Mouse (Mus musculus): ENCODE data around the gene Gm37419.

Gene Gm37419

GRCm38 (mm10) chr16:23980201-23980870 lies 7.9 kb upstream of the Gm37419 start:
- DNase-seq: no peak

DNA sequence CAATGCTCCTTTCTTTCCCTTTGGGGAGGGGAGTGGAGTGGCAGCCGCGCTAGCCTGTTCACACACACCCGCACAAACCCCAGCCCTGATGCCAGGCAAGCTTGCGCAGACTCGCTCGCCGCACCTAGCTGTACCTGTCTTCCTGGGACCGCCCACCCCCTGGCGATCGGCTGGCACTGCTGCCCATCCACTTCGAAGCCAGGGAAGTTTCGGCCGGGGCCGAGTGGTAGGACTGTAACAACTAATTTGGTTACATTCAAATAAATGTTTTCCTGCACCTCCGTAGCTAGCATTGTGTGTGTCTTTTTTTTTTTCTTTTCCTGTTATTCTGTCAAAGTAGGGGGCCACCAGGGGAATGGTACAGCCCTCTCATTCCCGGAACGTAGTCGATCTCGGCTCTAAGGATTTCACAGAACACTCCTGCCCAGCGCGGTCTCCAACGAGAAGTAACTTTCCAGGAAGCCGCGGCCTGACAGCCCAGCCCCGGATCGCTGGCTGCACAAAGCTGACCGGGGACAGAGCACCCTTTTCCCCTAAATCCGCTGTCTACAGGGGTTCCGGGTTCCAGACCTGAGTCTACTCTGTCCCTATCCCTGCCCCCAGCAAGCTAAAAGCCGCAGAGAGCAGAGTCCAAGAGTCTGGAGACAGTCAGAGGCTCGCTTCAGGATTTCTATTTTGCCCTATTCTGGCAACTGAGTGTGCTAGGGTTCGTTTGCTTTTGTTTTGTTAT lies 7.1 kb upstream of the Gm37419 start:
- no peak for DNase-seq

DNA sequence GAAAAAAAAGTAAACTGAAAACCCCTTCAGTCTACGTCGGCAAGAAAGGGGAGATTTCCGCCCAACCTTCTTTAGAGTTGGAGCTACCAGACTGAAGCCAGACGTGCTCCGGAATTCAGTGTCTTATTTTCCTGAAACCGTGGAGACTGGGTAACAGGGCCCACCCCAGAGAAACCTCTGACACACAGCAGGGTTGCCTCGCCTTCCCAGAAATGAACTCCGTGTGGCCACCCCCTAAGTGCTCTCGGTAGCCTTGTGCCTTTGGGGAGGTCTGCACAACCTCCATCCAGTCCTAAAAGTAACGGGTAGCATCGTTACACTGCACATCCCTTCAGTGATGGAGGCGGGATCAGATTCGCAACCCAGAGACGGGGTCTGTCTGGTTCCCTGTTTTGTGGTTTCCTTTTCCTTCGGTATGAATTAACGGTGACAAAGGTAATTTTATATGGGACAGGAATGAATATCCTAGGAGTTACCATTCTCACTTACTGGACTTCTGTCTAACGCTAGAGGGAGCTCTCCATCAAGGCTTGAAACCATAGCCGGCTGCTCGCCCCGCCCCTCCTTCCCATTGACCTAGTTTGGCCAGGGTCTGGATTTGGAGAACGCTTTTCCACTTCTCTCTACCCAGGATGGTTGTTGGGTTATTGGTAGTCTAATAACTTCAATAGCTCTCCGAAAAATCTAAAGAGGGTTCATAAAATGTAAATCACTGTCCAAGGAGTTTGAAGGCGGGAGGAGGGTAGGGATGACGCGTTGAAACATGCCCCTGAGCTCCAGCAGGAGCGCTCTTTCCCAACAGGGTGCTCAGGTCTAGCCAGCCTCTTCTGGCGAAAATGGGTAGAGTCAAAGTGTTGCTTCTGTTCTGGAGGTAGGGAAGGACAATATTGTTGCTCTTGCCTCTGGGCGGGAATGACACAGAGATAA lies 6.1 kb upstream of the Gm37419 start:
- DNase-seq: peak; percentile 49 to 62

DNA sequence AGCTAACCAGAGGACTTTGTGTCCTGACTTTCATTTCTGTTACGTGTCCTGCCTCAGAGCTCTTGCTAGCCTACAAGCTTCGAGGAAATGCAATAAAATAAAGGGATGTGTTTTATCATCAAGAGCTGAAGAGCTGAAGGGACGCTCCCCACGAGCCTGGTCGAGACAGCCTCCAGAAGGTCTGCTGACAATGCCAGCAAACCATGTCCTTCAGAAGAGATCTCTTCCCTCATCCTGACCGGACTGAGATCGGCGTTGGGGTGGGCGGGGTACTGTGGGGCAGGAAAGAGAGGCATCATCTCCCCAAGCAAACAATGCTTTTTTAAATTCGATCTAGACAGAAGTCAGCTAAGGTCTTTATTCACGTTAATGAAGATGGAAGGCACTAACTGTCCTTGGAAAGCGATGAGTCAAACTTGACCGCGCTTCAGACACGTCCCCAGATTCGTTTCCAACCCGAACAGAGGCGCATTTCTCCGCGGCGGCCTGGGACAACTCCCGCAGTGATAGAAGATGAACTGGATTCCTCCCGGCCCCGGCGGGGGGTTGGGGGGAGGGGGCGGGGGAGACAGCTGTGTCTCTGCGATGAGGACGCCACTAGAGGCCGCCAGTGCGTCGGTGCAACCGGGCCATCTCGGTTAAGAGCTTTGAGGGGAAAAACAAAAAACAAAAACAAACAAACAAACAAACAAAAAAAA lies 5.2 kb upstream of the Gm37419 start:
- DNase-seq: peak; percentile 65 to 67

DNA sequence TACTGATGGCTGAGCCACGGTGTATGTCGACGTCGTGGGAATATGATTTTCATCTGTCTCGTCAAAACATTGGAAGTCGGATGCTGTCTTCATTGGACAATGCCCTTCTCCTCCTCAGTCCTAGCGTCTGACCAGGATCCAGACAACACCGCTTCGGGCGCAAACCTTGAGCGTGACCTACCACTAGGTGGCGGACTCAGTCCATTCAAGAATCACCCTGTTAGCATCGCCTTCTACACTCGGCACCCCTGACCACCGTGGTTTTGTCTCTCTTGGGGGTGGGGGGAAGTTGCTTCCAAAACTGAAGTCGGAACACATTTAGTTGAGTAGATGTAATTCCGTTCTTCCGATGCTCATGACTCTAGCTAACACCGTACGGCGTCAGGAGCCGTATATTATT lies 4.1 kb upstream of the Gm37419 start:
- DNase-seq: peak; percentile 73 to 83

GRCm38 (mm10) chr16:23984760-23985466 lies 3.4 kb upstream of the Gm37419 start:
- DNase-seq: peak; percentile 50 to 70

DNA sequence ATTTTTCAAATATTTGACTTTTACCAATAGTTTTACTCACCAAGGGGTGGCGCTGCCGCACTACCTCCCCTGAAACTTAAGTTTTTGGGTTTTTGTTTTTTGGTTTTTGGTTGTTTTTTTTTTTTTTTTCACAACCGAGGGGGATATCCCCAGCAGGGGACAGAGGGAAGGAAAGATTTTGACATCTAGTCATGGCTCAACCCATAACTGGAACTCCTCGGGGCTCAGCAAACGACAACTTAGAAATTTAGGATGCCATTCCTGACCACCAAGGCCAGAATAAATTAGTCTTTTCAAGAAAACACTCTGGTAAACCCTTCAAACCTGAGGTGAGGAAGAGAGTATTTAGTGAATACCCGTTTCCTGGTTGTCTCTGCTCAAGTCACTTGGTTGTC lies 2.8 kb upstream of the Gm37419 start:
- no peak for DNase-seq

DNA sequence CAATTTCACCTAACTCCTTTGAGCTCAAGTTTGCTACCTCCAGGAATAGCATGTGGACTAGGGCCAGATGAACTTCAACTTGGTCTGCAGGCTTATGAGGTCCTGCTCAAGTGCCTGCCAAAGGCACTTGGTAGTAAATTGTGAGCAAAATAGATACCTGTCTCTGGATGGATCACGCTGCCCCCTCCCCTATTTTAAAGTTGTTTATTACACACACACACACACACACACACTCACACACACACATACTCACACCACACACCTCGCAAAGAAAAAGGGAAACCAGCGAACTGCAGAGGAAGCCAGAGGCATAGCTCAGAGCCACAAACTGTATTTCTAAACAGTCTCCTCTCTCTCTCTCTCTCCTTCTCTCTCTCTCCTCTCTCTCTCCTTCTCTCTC lies 2.1 kb upstream of the Gm37419 start:
- DNase-seq: no peak

DNA sequence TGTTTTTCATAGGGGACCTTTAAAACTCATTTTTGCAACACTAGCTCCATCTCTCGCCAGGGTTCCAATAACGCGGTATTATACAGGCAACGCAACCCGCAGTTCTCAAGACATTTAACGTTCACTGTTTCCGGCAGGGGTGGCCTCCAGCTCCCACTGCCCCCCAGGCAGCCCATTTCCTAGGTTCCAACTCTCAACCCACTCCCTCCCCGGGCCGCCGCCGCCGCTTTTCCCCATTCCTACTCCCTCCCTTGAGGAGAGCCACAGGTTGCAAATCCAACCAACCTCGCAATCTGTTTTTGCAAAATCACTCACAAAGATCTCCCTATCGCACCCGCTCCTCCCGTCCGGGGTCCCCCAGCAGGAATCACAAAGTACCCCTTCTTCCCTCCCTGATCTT lies 1.4 kb upstream of the Gm37419 start:
- peak in 1 of 2 experiments; percentile 52 for DNase-seq

DNA sequence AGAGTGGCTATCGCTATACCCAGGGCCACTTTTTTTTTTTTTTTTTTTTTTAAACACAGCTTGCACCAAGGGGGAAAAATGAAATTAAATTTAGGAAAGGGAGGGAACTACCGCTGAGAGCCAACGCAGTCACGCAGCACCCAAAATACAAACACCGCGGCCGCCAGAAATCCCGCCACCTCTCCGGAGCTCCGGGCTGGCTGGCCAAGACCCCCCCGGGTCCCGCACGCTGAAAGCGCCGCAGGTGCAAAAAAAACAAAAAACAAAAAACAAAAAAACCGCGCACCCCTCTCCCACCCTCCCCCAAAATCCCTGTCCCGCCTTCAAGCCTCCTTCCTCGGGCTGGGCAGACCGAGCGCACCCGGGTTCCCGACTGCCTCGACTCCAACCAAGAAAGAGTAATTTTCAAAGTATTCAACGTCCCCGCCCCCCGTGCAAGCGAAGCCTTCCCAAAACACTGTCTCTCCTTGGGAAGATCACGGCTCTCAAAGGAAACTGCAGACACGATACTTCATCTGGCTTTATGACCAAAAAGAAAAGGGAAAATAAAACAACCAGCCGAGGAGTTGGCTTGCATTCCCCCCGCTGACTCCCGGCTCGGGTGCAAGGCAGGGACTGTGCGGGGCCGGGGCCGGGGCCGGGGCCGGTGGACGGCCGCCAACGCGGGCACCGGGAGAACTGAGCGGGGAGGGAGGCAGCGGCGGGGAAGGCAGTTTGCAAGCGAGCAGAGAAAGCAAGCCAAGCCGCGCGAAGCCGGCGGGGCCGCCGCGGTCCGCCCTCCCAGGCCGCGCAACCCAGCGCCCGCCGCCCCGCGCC lies 733 bp upstream of the Gm37419 start:
- peak in 1 of 2 experiments; percentile 38 for DNase-seq

DNA sequence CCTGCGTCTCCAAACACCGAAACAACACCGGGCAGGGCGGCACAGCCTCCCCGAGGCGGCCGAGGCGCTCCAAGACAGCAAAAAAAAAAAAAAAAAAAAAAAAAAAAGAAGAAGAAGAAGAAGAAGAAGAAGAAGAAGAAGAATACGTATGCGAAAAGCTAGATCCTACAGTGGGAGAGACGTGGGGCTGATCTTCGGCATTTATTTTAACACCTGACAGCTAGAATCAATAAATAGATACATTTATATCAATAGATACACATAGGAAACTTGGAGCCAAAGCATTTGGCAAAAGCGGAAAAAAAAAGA lies 171 bp upstream of the Gm37419 start:
- no peak for DNase-seq

DNA sequence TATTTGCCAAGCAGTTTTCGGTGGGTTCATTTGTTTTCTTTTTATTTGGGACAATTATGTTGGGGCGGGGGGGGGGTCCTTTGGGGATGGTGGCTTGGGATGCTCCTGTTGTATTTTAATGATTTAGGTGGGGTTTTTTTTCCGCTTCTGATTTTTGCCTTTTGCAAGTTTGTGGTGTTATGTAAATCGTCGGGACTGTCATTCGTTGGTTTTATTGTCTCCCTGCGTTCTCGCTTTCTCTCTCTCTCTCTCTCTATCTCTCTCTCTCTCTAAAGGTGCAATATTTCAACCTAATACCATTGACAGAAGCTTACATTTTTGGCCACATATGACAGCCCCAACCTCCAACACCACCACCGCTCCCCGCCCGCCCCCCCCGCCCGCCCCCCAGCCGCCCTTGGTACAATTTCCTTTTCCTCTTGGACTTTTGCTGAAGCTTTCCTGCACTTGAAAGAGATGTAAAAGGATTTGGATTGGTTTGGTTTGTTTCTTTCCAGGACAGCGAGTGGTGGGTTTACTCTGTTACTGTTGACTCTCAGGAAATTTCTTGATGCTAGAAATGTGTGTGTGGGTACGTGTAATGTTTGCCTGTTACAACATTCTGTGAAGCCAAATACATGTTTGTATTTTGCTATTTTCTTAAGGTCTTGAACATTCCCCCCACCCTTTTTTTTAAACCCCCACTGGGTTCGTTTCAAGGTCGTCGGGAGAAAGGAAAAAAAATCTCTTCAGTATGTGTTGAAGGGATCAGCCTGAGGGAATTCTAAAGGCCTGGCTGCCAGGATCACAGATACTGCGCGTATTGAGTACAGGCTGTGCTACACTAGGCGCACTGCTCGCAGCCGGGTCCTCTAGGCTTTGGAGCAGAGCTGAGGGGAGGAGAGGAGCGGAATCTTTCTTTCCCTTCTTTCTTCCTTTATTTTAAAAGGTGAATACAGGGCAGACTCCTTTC lies 1.2 kb downstream of the Gm37419 start:
- no peak for DNase-seq

- DNase-seq: no peak
Observed at GRCm38 (mm10) chr16:23990161-23990970, 2.1 kb downstream of the Gm37419 start.

- peak; percentile 85 to 90 for DNase-seq
Observed at GRCm38 (mm10) chr16:23991170-23991569, 2.9 kb downstream of the Gm37419 start.

- DNase-seq: no peak
Observed at GRCm38 (mm10) chr16:23991846-23992580, 3.7 kb downstream of the Gm37419 start.

DNA sequence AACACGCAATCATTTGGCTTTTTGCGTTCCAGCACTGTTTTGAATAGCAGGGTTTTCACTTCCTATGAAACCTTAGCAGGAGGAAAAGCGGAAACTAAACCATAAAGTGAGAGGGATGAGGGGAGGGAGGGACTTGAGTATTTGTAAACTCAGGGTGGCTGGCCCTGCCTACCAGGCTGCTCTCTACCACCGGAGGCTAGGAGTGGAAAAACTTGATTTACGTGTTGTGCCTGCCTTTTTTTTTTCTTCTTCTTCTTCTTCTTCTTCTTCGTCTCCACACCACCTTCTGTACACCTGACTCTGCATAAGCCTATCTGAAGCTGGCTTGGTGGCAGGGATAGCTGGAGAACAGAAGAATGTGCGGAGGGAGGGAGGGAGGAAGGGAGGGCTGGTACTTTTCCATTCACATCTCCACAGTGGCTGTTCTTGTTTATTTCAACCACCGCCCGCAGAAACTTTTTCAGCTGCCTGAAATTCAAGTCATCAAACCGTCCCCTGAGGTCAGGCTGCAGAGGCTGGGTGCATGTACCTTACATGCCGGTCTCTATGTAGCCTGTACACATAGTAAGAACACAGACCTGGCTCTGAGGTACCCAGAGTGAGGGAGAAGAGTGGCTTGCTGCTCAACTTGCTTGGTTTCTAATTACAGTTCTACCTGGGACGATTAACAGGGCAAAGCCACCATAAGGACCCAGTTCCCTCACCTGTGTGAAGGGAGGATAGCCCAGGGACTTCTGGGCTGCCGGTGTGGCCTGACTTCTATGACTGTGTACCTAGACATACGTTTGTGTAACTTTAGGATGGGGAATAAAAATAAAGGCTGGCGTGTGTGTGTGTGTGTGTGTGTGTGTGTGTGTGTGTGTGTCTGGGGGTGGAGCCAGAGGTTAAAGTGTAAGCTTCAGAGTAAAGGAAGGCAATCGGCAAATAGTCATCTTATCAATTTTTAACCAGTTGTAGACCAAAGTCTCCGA lies 5.4 kb downstream of the Gm37419 start:
- no peak for DNase-seq

- no peak for DNase-seq
Observed at GRCm38 (mm10) chr16:23996342-23996741, 8.1 kb downstream of the Gm37419 start.

Data from thymus, adult 18-20 months (tissue).